Mouse (Mus musculus) neural tube, embryonic 15.5 days (tissue): ENCODE data around the gene Kif1a. TPM values are rescaled to one million over a fixed set of nuclear protein-coding genes. Genes with fewer than 3 reads are reported as not detected.

Source experiments
- ATAC-seq: fragments of 200-750 bp; cut with Nextera tagmentation; 2 replicates; pipeline ENCODE4 v1.8.0; 2017; ENCODE audit warnings: mild to moderate bottlenecking, moderate TSS enrichment, moderate library complexity; ENCODE audit not compliant: low FRiP score
- H3K27ac ChIP-seq: fragments of 300-500 bp; sonication (generic); replicated peaks from 2 replicates; pipeline ENCODE4 v1.5.1; 2015; ENCODE audit warnings: mild to moderate bottlenecking, inconsistent platforms
- H3K27me3 ChIP-seq: fragments of 300-500 bp; sonication (generic); replicated peaks from 2 replicates; pipeline ENCODE4 v1.6.1; 2015; ENCODE audit warnings: inconsistent platforms
- H3K36me3 ChIP-seq: fragments of 300-500 bp; sonication (generic); 2 replicates; pipeline ENCODE4 v1.6.1; 2015; ENCODE audit warnings: inconsistent platforms
- H3K4me1 ChIP-seq: fragments of 300-500 bp; sonication (generic); 2 replicates; pipeline ENCODE4 v1.6.1; 2015; ENCODE audit warnings: inconsistent platforms
- H3K4me2 ChIP-seq: fragments of 300-500 bp; sonication (generic); 2 replicates; pipeline ENCODE4 v1.6.1; 2015; ENCODE audit warnings: inconsistent platforms, mild to moderate bottlenecking, moderate library complexity
- H3K4me3 ChIP-seq: fragments of 300-500 bp; sonication (generic); replicated peaks from 2 replicates; pipeline ENCODE4 v1.5.1; 2015; ENCODE audit warnings: mild to moderate bottlenecking, inconsistent platforms
- H3K9ac ChIP-seq: fragments of 300-500 bp; sonication (generic); replicated peaks from 2 replicates; pipeline ENCODE4 v1.6.1; 2015; ENCODE audit warnings: mild to moderate bottlenecking, inconsistent platforms
- H3K9me3 ChIP-seq: fragments of 300-500 bp; sonication (generic); replicated peaks from 2 replicates; pipeline ENCODE4 v1.6.1; 2016; ENCODE audit warnings: inconsistent platforms
- WGBS: fragments of 180-500 bp; shearing (Covaris S2); methylation state at CpG from one replicate; pipeline ENCODE4 v1.1.7; 2015; ENCODE audit warnings: mixed read lengths; 5-methylcytosine and 5-hydroxymethylcytosine counted together
- polyA plus RNA-seq: library from polyadenylated mRNA; unstranded; fragments of >200 nt; fragmentation: Nextera tagmentation; extraction: Ambion mirVana; gene quantifications from 2 replicates; pipeline ENCODE4 v1.2.1, GENCODE M21; 2015

The Kif1a gene
- polyA plus RNA-seq, 1 experiment from 2014 or later: 485 TPM

GRCm38 (mm10) chr1:93085136-93085535, 16.6 kb downstream of the Kif1a start:
- peaks cover 40% of the 10 kb centered on the region for H3K36me3 ChIP-seq
- H3K4me1 ChIP-seq: peaks cover 39% of the 10 kb centered on the region
- ATAC-seq: peak; percentile 43
- no peak overlapping the region for H3K9ac ChIP-seq
- H3K4me3 ChIP-seq: no peak overlapping the region
- WGBS: 40% methylated on average over 6 of the region's 6 CpGs
- H3K27ac ChIP-seq: peak overlapping the region; percentile 63
- no peak overlapping the region; the same call in 1 of the 2 replicates for H3K4me2 ChIP-seq
- H3K27me3 ChIP-seq: no peaks in the 10 kb centered on the region
- no peaks in the 10 kb centered on the region for H3K9me3 ChIP-seq

GRCm38 (mm10) chr1:93083420-93084285, 18.1 kb downstream of the Kif1a start:
- ATAC-seq: 0 out of 2 replicates have a peak, but pooled peaks have one; percentile 12
- no peak overlapping the region for H3K9ac ChIP-seq
- H3K27ac ChIP-seq: peak overlapping the region; percentile 63
- 77% methylated on average over 12 of the region's 12 CpGs for WGBS
- H3K36me3 ChIP-seq: peaks cover 51% of the 10 kb centered on the region
- no peak overlapping the region for H3K4me3 ChIP-seq
- H3K4me1 ChIP-seq: peaks cover 42% of the 10 kb centered on the region
- no peak overlapping the region for H3K4me2 ChIP-seq
- H3K27me3 ChIP-seq: no peaks in the 10 kb centered on the region
- H3K9me3 ChIP-seq: no peaks in the 10 kb centered on the region

DNA sequence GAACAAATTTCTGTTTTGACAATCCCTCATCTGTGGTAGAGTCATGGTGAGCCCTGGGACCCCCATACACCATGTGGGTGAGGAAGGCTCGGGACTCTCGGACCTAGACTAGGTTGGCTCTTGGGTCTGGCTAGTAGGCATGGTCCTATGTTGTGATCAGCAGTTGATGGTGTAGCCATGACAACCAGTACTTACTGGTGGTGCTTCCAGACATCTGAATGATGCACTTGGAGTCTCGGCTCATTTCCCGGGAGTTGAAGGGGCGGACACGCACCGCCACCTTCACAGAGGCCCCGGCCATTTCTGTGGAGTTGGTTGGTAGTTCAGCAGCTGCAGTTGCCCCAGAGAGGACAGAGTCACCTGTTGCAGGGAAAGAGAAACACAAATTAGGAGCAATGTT, 19.6 kb downstream of the Kif1a start:
- Histone ChIP-seq H3K27me3 (no peaks in the 10 kb centered on the region), H3K4me2 (no peak overlapping the region), H3K27ac (no peak overlapping the region), H3K9ac (no peak overlapping the region), H3K36me3 (peaks cover 53% of the 10 kb centered on the region), H3K4me1 (peaks cover 42% of the 10 kb centered on the region), H3K4me3 (no peak overlapping the region), H3K9me3 (no peaks in the 10 kb centered on the region)
- no peak for ATAC-seq
- 62% methylated on average over 8 of the region's 8 CpGs for WGBS

DNA sequence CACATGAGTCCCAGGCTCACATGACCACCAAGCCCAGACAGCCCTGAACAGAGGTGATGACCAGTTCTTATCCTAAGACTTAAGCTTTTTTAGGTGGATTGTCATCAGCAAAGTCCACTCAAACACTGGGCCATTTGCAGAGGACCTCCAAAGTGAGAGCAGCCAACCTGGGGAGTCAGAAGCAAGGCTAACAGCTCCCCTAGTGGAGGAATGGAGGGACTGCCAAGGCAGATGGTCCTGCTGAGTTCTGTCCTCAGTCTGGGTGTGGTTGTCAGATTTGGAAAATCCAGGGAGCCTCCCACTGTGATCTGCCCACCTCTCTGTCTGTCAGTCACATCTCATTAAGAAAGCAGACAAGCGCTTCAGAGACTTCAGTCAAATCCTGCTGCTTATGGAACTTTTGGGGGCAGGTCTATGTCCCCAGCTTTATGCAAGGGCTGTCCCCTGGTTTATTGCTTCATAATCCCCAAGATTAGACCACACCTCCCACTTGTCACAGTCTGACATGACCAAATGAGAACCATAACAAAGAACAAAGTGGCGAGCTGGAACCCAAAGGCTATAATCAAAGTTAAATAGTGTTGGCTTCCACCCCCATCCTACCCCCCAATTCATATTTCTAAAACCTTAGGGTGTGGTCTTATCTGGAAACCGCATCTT, 20.7 kb downstream of the Kif1a start:
- H3K4me2 ChIP-seq: no peak overlapping the region
- no peak for ATAC-seq
- WGBS: 78% methylated on average over 3 of the region's 3 CpGs
- H3K9ac ChIP-seq: no peak overlapping the region
- peaks cover 59% of the 10 kb centered on the region for H3K36me3 ChIP-seq
- no peaks in the 10 kb centered on the region for H3K9me3 ChIP-seq
- H3K4me1 ChIP-seq: peaks cover 42% of the 10 kb centered on the region
- no peak overlapping the region for H3K4me3 ChIP-seq
- no peaks in the 10 kb centered on the region for H3K27me3 ChIP-seq
- H3K27ac ChIP-seq: 0 out of 2 replicates have a peak overlapping the region, but pooled peaks have one; percentile 19

DNA sequence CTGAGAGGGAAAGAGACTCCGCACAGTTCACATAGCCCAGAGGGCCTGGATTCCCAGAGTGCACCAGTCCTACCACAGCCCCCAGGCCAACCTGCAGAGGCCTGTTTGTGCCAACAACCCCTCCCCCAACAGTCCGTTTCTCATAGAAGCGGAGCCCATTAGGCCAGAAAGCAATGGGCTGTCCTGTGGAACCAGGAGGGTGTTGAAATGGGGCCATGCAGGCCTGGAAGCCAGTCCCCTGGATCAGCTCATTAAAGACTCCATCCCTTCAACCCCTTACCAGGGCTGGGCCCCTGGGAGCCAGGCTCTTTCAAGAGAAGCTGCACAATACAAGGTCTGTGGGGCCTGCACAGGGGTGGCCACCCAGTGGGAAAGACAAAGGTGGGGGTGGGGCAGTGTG, 22.1 kb downstream of the Kif1a start:
- no peaks in the 10 kb centered on the region for H3K9me3 ChIP-seq
- ATAC-seq: peak; percentile 42
- H3K9ac ChIP-seq: no peak overlapping the region
- H3K36me3 ChIP-seq: peaks cover 74% of the 10 kb centered on the region
- no peak overlapping the region for H3K4me3 ChIP-seq
- peak overlapping the region; percentile 61 for H3K27ac ChIP-seq
- WGBS: 31% methylated on average over 3 of the region's 3 CpGs
- H3K27me3 ChIP-seq: no peaks in the 10 kb centered on the region
- peaks cover 30% of the 10 kb centered on the region for H3K4me1 ChIP-seq
- no peak overlapping the region for H3K4me2 ChIP-seq

- no peaks in the 10 kb centered on the region for H3K27me3 ChIP-seq
- ATAC-seq: no peak
- H3K4me2 ChIP-seq: no peak overlapping the region
- WGBS: 83% methylated on average over 2 of the region's 2 CpGs
- H3K4me1 ChIP-seq: no peaks in the 10 kb centered on the region
- peaks cover 97% of the 10 kb centered on the region for H3K36me3 ChIP-seq
- H3K27ac ChIP-seq: no peak overlapping the region
- H3K4me3 ChIP-seq: no peak overlapping the region
- no peaks in the 10 kb centered on the region for H3K9me3 ChIP-seq
- no peak overlapping the region for H3K9ac ChIP-seq
These were observed 29.4 kb downstream of the Kif1a start for GRCm38 (mm10) chr1:93072279-93072865.

DNA sequence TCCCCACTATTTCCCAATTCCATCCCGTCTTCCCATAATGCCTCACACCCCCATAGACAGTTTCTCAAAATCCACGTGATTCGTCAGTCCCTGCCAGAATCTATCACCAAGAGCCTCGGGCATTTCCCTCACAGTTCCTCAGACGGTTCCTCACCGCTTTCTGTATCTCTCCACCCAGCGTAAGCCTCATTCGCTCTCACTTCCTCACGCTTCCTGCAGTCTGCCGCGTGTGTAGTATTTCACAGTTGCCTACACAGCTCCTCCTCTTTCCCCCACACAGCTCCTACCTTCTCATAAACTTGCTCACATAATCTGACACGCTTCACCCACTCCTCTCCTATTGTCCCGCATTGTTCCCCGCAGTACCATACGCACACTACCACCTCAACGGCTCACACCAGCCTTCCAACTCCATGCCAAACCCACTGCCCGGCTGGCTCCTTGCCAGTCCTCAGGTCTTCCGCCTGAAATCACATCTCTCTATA, 30.2 kb downstream of the Kif1a start:
- Histone ChIP-seq H3K36me3 (peaks cover 97% of the 10 kb centered on the region), H3K27me3 (no peaks in the 10 kb centered on the region), H3K4me2 (no peak overlapping the region), H3K9me3 (no peaks in the 10 kb centered on the region), H3K27ac (0 out of 2 replicates have a peak overlapping the region, but pooled peaks have one; percentile 0), H3K4me1 (no peaks in the 10 kb centered on the region), H3K9ac (no peak overlapping the region), H3K4me3 (no peak overlapping the region)
- WGBS: 67% methylated on average over 18 of the region's 18 CpGs
- ATAC-seq: 0 out of 2 replicates have a peak, but pooled peaks have one; percentile 25

GRCm38 (mm10) chr1:93070881-93071280, 30.9 kb downstream of the Kif1a start:
- Histone ChIP-seq H3K9ac (no peak overlapping the region), H3K4me3 (no peak overlapping the region), H3K4me2 (no peak overlapping the region), H3K9me3 (no peaks in the 10 kb centered on the region), H3K36me3 (peaks cover 97% of the 10 kb centered on the region), H3K4me1 (no peaks in the 10 kb centered on the region), H3K27ac (no peak overlapping the region), H3K27me3 (no peaks in the 10 kb centered on the region)
- no peak for ATAC-seq
- WGBS: 78% methylated on average over 5 of the region's 5 CpGs

DNA sequence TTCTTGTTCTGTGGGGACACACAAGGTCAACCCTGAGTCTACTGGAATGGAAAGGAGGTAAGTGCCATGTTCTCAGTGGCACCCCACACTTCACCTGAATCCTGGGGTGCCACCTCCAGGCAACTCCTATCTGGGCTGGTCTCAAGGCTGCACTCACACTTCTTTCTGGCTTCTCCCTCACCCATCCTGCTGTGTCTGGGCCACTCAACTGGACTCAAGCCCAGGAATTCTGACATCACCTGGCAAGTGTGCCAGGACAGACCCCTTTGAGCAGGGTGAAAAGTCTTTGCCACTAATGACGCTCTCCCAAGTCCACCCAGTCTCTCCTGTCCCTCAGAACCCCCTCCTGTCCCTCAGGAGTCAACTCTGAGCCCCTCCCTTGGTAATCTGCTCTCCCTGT, 33.2 kb downstream of the Kif1a start:
- 91% methylated on average over 1 of the region's 1 CpGs for WGBS
- H3K27me3 ChIP-seq: no peaks in the 10 kb centered on the region
- H3K4me1 ChIP-seq: no peaks in the 10 kb centered on the region
- H3K36me3 ChIP-seq: peaks cover 97% of the 10 kb centered on the region
- no peak overlapping the region for H3K27ac ChIP-seq
- no peak overlapping the region for H3K9ac ChIP-seq
- H3K4me3 ChIP-seq: no peak overlapping the region
- H3K9me3 ChIP-seq: no peaks in the 10 kb centered on the region
- H3K4me2 ChIP-seq: no peak overlapping the region
- no peak for ATAC-seq

GRCm38 (mm10) chr1:93065654-93066053, 36.1 kb downstream of the Kif1a start:
- H3K4me1 ChIP-seq: no peaks in the 10 kb centered on the region
- H3K4me2 ChIP-seq: no peak overlapping the region
- ATAC-seq: no peak
- no peak overlapping the region for H3K27ac ChIP-seq
- H3K4me3 ChIP-seq: no peak overlapping the region
- H3K36me3 ChIP-seq: peaks cover 99% of the 10 kb centered on the region
- no peaks in the 10 kb centered on the region for H3K27me3 ChIP-seq
- H3K9ac ChIP-seq: no peak overlapping the region
- 86% methylated on average over 6 of the region's 6 CpGs for WGBS
- no peaks in the 10 kb centered on the region for H3K9me3 ChIP-seq

DNA sequence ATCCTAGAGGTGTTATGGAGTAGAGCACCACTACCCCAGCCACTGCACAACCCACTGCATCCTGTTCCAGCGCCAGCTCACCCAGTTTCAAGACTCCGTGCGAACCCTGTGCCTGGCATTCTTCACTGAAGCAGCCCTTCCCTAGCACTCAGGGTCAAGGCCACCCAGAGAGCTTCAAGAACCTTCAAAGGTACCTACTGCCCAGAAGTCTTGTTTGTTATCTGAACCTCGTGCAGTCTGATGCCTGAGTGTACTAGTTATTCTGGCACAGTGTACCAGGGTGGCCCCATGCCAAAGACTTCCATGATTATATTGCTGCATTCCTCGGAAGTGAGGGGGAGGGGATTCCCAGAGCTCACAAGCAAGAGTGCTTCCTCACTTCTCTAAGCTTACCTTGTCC, 38.1 kb downstream of the Kif1a start:
- WGBS: 74% methylated on average over 5 of the region's 5 CpGs
- no peaks in the 10 kb centered on the region for H3K27me3 ChIP-seq
- H3K36me3 ChIP-seq: peaks cover 98% of the 10 kb centered on the region
- no peaks in the 10 kb centered on the region for H3K9me3 ChIP-seq
- ATAC-seq: no peak
- H3K4me3 ChIP-seq: no peak overlapping the region
- no peak overlapping the region for H3K27ac ChIP-seq
- H3K4me2 ChIP-seq: no peak overlapping the region
- no peak overlapping the region for H3K9ac ChIP-seq
- no peaks in the 10 kb centered on the region for H3K4me1 ChIP-seq
